Mouse (Mus musculus): ENCODE results near the gene Vpreb1.

DNA sequence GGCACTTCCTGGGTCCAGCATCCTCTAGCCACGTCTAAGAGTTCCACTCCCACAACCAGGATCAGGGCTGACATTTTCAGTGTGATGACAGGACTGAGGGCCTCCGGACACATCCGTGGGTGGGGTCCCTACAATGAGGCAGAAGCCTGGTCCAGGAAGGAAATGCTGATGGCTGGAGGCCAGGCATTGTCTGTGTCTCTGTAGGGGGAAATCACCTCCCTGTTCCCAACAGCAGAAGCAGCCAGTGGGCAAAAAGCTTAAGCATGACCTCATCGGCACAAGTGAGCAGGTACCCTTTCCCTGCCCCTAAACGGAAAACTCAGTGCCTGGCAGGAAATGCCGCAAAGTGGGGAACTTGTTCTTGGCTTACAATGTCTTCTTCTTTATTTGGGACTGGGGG lies 37.2 kb upstream of the Vpreb1 start:
- TF ChIP-seq CTCF (IDR thresholded peaks at IDR 0.05; ENCODE audit: extremely low read depth, insufficient read length, insufficient replicate concordance, low read depth, low read length) = no peak
- TF ChIP-seq POLR2A (IDR thresholded peaks at IDR 0.05; ENCODE audit: low read depth, low read length) = no peak
